Mouse (Mus musculus) ES-Bruce4 (cell line): ENCODE data around the gene Cmc1.

Experiments used
- CTCF ChIP-seq: IDR thresholded peaks from one replicate; pipeline ENCODE4 v1.8.1; 2011; ENCODE audit warnings: low read depth, low read length
- EP300 ChIP-seq: IDR thresholded peaks from 2 replicates; pipeline ENCODE4 v1.6.1; 2011; ENCODE audit warnings: low read depth, low read length; ENCODE audit not compliant: insufficient read depth
- POLR2A ChIP-seq: IDR thresholded peaks from one replicate; pipeline ENCODE4 v1.8.1; 2011; ENCODE audit warnings: low read length; ENCODE audit not compliant: insufficient read depth

DNA sequence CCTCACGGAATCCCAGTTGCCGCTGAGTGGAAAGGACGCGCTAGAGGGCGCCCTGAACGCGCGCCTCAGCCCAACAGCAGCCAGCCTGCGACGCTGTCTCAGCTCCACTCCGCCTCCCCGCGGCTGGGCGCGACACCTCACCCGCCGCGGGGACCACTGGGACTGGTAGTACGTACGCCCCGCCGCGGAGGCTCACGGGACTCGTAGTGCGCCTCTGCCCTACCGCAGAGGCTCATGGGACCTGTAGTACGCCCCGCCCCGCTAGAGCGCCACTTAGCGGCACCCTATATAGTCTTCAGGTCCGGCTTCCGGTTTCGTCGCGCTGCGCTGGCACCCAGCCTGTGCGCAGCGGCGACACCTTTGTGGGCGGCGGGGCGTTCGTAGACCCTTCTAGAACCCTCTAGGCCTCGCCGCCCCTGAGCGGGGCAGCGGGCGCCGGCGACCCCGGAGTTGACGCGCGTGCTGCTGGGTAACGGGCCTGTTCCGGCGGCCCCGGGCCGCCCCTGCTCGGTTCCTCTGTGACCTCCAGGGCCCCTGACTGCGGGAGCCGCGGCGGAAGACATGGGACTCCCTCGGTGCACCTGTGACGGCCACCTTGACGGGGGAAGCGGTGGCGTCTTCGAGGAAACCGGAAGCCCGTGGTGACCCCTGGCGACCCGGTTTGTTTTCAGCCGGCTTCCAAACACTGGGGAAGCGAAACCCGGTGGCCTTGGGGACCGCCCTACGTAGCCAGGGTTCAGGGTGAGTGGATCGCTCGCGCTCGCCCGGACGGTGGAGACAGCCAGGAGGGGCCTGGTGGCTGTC is 109.6 kb downstream of the Cmc1 start, which contains the start of gene Azi2:
- no peak for TF ChIP-seq EP300
- peak; percentile 74 for TF ChIP-seq CTCF
- TF ChIP-seq POLR2A: no peak
